Mouse (Mus musculus) kidney, adult 2 months (tissue): ENCODE measurements at regions not wholly inside any gene's neighbourhood (a gene's known extent, or its start where the extent isn't known, plus 50 kb on each side); places are given as distances from the start of the nearest gene placed in this dataset.
A peak's percentile ranks its signal among the peaks of the same experiment; 100 is the strongest.

Source experiments
- DNase-seq: peaks from one replicate; pipeline ENCODE4 v3.0.0; 2021
- H3K27ac ChIP-seq: fragments of 200-500 bp; 2 replicates; pipeline ENCODE4 v1.5.1; 2012; ENCODE audit warnings: low read depth, low read length, control low read depth, inconsistent platforms; ENCODE audit not compliant: insufficient read depth
- H3K27me3 ChIP-seq: fragments of 200-500 bp; replicated peaks from 2 replicates; pipeline ENCODE4 v1.6.1; 2012; ENCODE audit warnings: mild to moderate bottlenecking, moderate library complexity, low read length, inconsistent platforms; ENCODE audit not compliant: control insufficient read depth, insufficient read depth
- H3K36me3 ChIP-seq: fragments of 200-500 bp; 2 replicates; pipeline ENCODE4 v1.6.1; 2012; ENCODE audit warnings: mild to moderate bottlenecking, moderate library complexity, low read length, inconsistent platforms; ENCODE audit not compliant: control insufficient read depth, insufficient read depth
- H3K4me1 ChIP-seq: fragments of 200-500 bp; 2 replicates; pipeline ENCODE4 v1.6.1; 2011; ENCODE audit warnings: low read length; ENCODE audit not compliant: control insufficient read depth, insufficient read depth
- H3K4me3 ChIP-seq: fragments of 200-500 bp; 2 replicates; pipeline ENCODE4 v1.5.1; 2011; ENCODE audit warnings: mild to moderate bottlenecking, low read depth, low read length, control low read depth; ENCODE audit not compliant: insufficient read depth
- CTCF ChIP-seq: fragments of 200-500 bp; conservative IDR thresholded peaks from 2 replicates; pipeline ENCODE4 v1.5.1; 2011; ENCODE audit warnings: low read depth, mild to moderate bottlenecking, control low read depth, low read length, moderate library complexity, mixed read lengths; ENCODE audit not compliant: insufficient read depth, insufficient read length
- POLR2A ChIP-seq: fragments of 200-500 bp; IDR thresholded peaks from one replicate; pipeline ENCODE4 v1.6.1; 2011; ENCODE audit warnings: low read depth, low read length, control low read depth
- WGBS: fragments of 180-500 bp; shearing (Covaris S2); methylation state at CpG from one replicate; pipeline ENCODE4 v1.1.7; 2018; 5-methylcytosine and 5-hydroxymethylcytosine counted together

GRCm38 (mm10) chr1:66099562-66100444 is 75.3 kb upstream of the Map2 start:
- TF ChIP-seq CTCF (no peak), POLR2A (no peak)
- Histone ChIP-seq H3K27ac (no peak overlapping the region), H3K36me3 (no peaks in the 10 kb centered on the region), H3K27me3 (no peaks in the 10 kb centered on the region), H3K4me1 (no peaks in the 10 kb centered on the region), H3K4me3 (no peak overlapping the region)
- no peak for DNase-seq
- 72% methylated on average over 5 of the region's 5 CpGs for WGBS

GRCm38 (mm10) chr1:66101419-66101818 is 73.7 kb upstream of the Map2 start:
- H3K4me3 ChIP-seq: no peak overlapping the region
- TF ChIP-seq CTCF (no peak), POLR2A (no peak)
- H3K27ac ChIP-seq: no peak overlapping the region
- no peaks in the 10 kb centered on the region for H3K36me3 ChIP-seq
- H3K4me1 ChIP-seq: no peaks in the 10 kb centered on the region
- DNase-seq: peak; percentile 45
- WGBS: 27% methylated on average over 2 of the region's 2 CpGs
- H3K27me3 ChIP-seq: no peaks in the 10 kb centered on the region

- WGBS: 49% methylated on average over 1 of the region's 1 CpGs
- H3K4me1 ChIP-seq: no peaks in the 10 kb centered on the region
- TF ChIP-seq CTCF (0 out of 2 replicates have a peak, but pooled peaks have one; percentile 8), POLR2A (no peak)
- H3K27me3 ChIP-seq: no peaks in the 10 kb centered on the region
- DNase-seq: peak; percentile 12
- no peaks in the 10 kb centered on the region for H3K36me3 ChIP-seq
- no peak overlapping the region for H3K4me3 ChIP-seq
- no peak overlapping the region for H3K27ac ChIP-seq
Observed at GRCm38 (mm10) chr1:66104493-66104892, 70.6 kb upstream of the Map2 start.

GRCm38 (mm10) chr1:66105206-66105605 is 69.9 kb upstream of the Map2 start:
- H3K4me3 ChIP-seq: no peak overlapping the region
- H3K4me1 ChIP-seq: no peaks in the 10 kb centered on the region
- 85% methylated on average over 5 of the region's 5 CpGs for WGBS
- no peak for DNase-seq
- H3K36me3 ChIP-seq: no peaks in the 10 kb centered on the region
- no peak overlapping the region for H3K27ac ChIP-seq
- TF ChIP-seq CTCF (no peak), POLR2A (no peak)
- no peaks in the 10 kb centered on the region for H3K27me3 ChIP-seq

- no peaks in the 10 kb centered on the region for H3K4me1 ChIP-seq
- H3K4me3 ChIP-seq: no peak overlapping the region
- no peak for TF ChIP-seq POLR2A
- TF ChIP-seq CTCF: no peak
- no peaks in the 10 kb centered on the region for H3K27me3 ChIP-seq
- 87% methylated on average over 3 of the region's 3 CpGs for WGBS
- no peak for DNase-seq
- H3K27ac ChIP-seq: no peak overlapping the region
- no peaks in the 10 kb centered on the region for H3K36me3 ChIP-seq
Observed at GRCm38 (mm10) chr1:66108051-66108450, 67.0 kb upstream of the Map2 start.

GRCm38 (mm10) chr1:66113916-66114315 is 61.2 kb upstream of the Map2 start:
- TF ChIP-seq POLR2A (no peak), CTCF (no peak)
- Histone ChIP-seq H3K27me3 (no peaks in the 10 kb centered on the region), H3K4me3 (no peak overlapping the region), H3K36me3 (no peaks in the 10 kb centered on the region), H3K4me1 (no peaks in the 10 kb centered on the region), H3K27ac (no peak overlapping the region)
- DNase-seq: peak; percentile 72
- WGBS: 8% methylated on average over 1 of the region's 1 CpGs

GRCm38 (mm10) chr1:66115330-66115729 is 59.7 kb upstream of the Map2 start:
- H3K27ac ChIP-seq: no peak overlapping the region
- WGBS: 29% methylated on average over 3 of the region's 3 CpGs
- H3K36me3 ChIP-seq: no peaks in the 10 kb centered on the region
- peak; percentile 17 for DNase-seq
- no peak overlapping the region for H3K4me3 ChIP-seq
- TF ChIP-seq CTCF: no peak
- TF ChIP-seq POLR2A: no peak
- no peaks in the 10 kb centered on the region for H3K4me1 ChIP-seq
- H3K27me3 ChIP-seq: no peaks in the 10 kb centered on the region
